Mouse (Mus musculus): Measurements from ENCODE around the gene Ccdc191.

The Ccdc191 gene

DNA sequence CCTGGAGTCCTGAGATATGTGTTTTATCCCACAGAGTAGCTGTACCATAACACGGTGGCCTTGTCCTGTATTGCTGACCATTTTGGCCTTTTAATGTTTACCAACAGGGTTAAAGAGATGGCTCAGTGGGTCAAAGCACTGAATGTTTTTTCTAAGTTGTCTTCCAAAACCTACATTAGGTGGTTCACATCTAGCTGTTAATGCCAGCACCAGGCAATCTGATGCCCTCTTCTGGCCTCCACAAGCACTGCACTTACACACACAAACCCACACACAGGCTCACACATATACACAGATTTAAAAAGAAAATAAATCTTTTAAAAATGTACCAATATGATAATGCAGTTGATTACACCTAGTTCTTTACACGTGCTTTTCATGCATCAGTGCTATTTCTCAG, 19.3 kb downstream of the Ccdc191 start:
- H3K36me3 ChIP-seq (ENCODE audit: control insufficient read depth, insufficient read depth, low read length, poor library complexity, severe bottlenecking), result 0 out of 2 replicates have a peak, but pooled peaks cover 3% of the 10 kb centered on the region
- DNase-seq (ENCODE audit: low read depth, low spot score), result peak; percentile 40
- no peaks in the 10 kb centered on the region for H3K27me3 ChIP-seq (ENCODE audit: control insufficient read depth, insufficient read depth, low read length, poor library complexity, severe bottlenecking)

DNA sequence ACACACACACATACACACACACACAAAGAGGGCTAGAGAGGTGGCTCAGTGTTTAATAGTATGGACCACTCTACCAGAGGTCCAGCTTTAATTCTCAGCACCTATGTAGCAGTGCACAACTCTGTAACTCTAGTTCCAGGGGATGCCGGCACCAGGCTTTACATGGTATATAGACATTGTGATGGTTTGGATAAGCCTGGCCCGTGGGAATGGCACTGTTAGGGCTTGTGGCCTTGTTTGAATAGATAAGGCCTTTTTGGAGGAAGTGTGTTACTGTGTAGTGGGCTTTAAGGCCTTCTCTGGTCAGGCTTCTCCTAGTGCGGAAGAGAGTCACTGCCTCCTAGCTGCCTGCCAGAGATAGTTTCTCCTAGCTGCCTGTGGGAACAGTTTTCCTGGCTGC, 29.3 kb downstream of the Ccdc191 start:
- Histone ChIP-seq H3K27me3 (ENCODE audit: control insufficient read depth, insufficient read depth, low read length, poor library complexity, severe bottlenecking) (no peaks in the 10 kb centered on the region), H3K36me3 (ENCODE audit: control insufficient read depth, insufficient read depth, low read length, poor library complexity, severe bottlenecking) (0 out of 2 replicates have a peak, but pooled peaks cover 1% of the 10 kb centered on the region)
- DNase-seq (ENCODE audit: low read depth, low spot score), result no peak

DNA sequence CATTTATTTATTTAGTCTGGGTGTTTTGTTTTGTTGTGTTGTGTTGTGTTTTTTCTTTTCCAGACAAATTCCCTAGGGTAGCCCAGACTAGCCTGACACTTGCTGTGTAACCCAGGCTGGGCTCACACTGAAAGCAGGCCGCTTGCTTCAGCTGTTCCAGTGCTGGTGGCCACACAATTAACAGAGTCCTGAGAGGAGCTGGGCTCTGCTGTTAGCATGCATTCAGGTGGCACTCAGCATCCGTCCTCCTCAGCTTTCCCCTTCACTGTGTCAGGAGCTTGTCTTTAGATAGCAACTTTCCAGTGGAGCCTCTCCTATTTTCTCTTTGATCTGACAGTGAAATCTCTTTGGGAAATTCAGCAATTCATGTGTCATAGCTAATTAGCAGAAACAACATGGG, 32.4 kb downstream of the Ccdc191 start:
- no peaks in the 10 kb centered on the region for H3K36me3 ChIP-seq (ENCODE audit: control insufficient read depth, insufficient read depth, low read length, poor library complexity, severe bottlenecking)
- no peak for DNase-seq (ENCODE audit: low read depth, low spot score)
- H3K27me3 ChIP-seq (ENCODE audit: control insufficient read depth, insufficient read depth, low read length, poor library complexity, severe bottlenecking), result no peaks in the 10 kb centered on the region

DNA sequence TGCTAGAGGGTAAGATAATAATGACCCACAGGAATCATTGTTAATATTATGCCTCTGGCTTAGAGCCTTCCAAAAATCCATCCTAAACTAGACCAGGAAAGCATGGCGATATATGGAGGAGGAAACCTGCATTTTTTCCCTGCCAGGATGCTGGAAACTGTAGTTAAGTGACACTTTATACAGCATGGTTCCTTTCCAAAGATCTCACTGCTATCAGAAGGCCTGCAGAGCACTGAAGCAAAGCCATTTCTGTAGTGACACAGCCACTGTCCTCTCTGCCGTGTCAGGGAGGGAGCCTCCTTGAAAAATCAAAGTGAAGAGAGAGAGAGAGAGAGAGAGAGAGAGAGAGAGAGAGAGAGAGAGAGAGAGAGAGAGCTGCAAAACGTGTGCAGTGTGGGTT, 33.0 kb downstream of the Ccdc191 start:
- DNase-seq (ENCODE audit: low read depth, low spot score), result no peak
- no peaks in the 10 kb centered on the region for H3K27me3 ChIP-seq (ENCODE audit: control insufficient read depth, insufficient read depth, low read length, poor library complexity, severe bottlenecking)
- H3K36me3 ChIP-seq (ENCODE audit: control insufficient read depth, insufficient read depth, low read length, poor library complexity, severe bottlenecking), result no peaks in the 10 kb centered on the region

DNA sequence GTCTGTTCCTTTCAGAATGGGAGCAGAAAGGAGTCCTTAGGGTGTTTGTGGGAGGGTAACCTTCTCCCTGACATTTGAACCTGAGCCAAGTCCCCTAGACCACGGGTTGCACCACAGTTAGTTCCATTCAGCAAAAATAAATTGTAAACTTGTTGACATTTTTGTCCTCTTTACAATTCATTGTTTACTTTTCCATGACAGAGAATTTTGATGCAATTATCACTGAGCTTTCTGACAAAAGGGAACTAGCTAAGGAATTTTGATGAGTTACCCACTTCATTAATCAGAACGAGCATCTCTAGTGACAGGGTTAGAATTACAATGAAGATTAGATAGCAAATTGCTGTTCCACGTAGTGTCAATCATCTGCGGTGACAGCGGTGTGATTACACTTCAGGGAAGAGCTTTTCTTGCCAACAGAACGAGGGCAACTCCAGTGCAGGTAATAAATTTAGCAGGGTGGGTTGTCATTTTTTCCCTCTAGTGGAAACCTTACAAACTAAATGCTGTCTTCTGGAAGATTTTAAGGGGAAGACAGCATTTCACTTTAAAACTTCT, 35.5 kb downstream of the Ccdc191 start:
- Histone ChIP-seq H3K27me3 (ENCODE audit: control insufficient read depth, insufficient read depth, low read length, poor library complexity, severe bottlenecking) (no peaks in the 10 kb centered on the region; the same call in 1 of the 2 replicates), H3K36me3 (ENCODE audit: control insufficient read depth, insufficient read depth, low read length, poor library complexity, severe bottlenecking) (no peaks in the 10 kb centered on the region)
- DNase-seq (ENCODE audit: low read depth, low spot score), result no peak

DNA sequence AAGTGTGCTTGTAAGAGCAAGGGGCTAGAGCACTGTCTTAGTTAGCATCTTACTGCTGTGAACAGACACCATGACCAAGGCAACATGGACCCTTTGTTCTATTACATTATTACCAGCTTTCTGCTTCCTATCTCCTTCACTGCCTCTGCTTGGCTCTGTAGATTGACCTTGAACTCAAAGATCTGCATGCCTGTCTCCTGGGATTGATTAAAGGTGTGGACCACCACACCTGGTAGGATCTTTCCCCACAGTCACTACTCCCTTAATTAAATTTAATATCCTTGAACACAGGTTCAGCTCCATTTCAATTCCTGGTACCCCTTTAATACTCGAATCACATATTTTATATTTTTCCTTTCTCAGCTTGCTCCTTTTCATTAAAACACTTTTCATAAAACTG, 36.2 kb downstream of the Ccdc191 start:
- no peaks in the 10 kb centered on the region for H3K36me3 ChIP-seq (ENCODE audit: control insufficient read depth, insufficient read depth, low read length, poor library complexity, severe bottlenecking)
- H3K27me3 ChIP-seq (ENCODE audit: control insufficient read depth, insufficient read depth, low read length, poor library complexity, severe bottlenecking), result no peaks in the 10 kb centered on the region; the same call in 1 of the 2 replicates
- DNase-seq (ENCODE audit: low read depth, low spot score), result no peak

DNA sequence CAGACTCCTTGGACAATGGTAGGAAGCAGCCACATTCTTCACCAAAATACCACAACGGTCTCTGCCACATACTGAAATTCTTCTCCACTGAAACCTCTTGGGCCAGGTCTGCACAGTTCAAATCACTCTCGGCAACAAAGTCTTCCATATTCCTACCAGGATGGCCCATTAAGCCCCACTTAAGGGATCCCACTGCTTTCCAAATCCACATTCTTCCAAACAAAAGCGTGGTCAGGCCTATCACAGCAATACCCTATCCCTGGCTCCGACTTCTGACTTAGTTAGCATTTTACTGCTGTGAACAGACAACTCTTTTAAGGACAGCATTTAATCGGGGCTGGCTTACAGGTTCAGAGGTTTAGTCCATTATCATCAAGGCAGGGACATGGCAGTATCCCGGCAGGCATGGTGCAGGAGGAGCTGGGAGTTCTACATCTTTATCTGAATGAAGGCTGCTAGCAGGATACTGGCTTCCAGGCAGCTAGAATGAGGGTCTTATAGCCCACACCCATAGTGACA, 36.8 kb downstream of the Ccdc191 start, which contains the start of gene Qtrt2:
Gene Qtrt2, minus strand, starts transcription at position 469 of the 519 bp plus-strand sequence.
- no peaks in the 10 kb centered on the region; the same call in 1 of the 2 replicates for H3K27me3 ChIP-seq (ENCODE audit: control insufficient read depth, insufficient read depth, low read length, poor library complexity, severe bottlenecking)
- no peak for DNase-seq (ENCODE audit: low read depth, low spot score)

DNA sequence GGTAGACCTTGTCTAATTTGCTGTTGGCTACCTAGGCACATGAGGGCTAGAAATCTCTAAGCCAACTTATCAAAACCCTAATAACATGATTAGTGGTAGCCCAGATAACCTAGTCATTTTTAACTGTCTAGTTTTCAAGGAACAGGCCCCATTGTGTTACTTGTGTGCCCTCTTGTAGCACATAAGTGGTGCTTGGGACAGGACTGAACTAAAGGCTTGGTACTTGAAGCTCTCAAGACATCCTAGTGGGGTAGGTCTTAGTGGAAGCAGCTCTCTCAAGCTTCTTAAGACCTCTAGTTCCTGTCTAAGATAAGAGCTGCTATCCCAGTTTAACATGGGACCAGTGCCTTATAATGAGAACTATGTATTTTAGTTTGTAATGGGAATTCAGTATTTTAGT, 41.0 kb downstream of the Ccdc191 start:
- no peak for DNase-seq (ENCODE audit: low read depth, low spot score)
- Histone ChIP-seq H3K27me3 (ENCODE audit: control insufficient read depth, insufficient read depth, low read length, poor library complexity, severe bottlenecking) (no peaks in the 10 kb centered on the region; the same call in 1 of the 2 replicates), H3K36me3 (ENCODE audit: control insufficient read depth, insufficient read depth, low read length, poor library complexity, severe bottlenecking) (no peaks in the 10 kb centered on the region)

More for the DNA sequence above, 36.8 kb downstream of the Ccdc191 start, which contains the start of gene Qtrt2:
- no peaks in the 10 kb centered on the region for H3K36me3 ChIP-seq (ENCODE audit: control insufficient read depth, insufficient read depth, low read length, poor library complexity, severe bottlenecking)

DNA sequence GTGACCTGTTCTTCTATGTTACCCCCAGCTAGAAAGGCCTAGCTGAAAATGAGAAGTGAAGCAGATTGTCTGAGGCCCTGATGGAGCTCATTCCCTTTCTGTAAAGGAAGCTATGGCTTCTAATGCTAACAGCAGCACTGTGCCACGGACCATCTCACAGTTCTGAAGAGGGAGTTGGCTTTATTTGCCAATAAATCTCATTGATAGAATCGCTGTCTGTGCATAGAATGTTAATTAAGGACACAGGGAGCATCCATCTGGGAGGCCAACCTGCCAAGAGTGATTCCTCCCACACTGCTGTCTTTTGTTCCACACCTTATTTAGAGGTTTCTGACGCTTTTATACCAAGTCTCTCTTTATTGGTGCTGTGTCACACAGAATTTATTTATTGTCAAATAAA, 41.9 kb downstream of the Ccdc191 start:
- Histone ChIP-seq H3K27me3 (ENCODE audit: control insufficient read depth, insufficient read depth, low read length, poor library complexity, severe bottlenecking) (no peaks in the 10 kb centered on the region; the same call in 1 of the 2 replicates), H3K36me3 (ENCODE audit: control insufficient read depth, insufficient read depth, low read length, poor library complexity, severe bottlenecking) (no peaks in the 10 kb centered on the region)
- no peak for DNase-seq (ENCODE audit: low read depth, low spot score)

DNA sequence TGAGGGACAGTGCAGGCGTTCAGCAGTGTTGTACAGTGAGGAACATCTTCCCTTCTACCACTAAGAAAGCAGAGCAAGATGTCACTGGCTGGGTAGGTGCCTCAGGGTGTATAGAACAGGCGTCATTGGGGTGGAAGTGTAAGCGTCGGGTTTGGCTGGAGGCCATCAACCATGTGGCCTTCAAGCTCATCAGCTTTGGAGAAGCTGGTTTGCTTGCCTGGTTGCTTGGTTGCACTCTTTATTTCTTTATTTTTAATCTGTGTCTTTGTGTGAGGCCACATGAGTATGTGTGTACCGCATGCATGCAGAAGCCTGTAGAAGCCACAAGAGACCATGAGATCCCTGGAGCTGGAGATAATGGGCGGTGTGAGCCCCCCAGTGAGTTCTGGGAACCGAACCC, 42.7 kb downstream of the Ccdc191 start:
- DNase-seq (ENCODE audit: low read depth, low spot score), result no peak
- no peaks in the 10 kb centered on the region; the same call in 1 of the 2 replicates for H3K27me3 ChIP-seq (ENCODE audit: control insufficient read depth, insufficient read depth, low read length, poor library complexity, severe bottlenecking)

DNA sequence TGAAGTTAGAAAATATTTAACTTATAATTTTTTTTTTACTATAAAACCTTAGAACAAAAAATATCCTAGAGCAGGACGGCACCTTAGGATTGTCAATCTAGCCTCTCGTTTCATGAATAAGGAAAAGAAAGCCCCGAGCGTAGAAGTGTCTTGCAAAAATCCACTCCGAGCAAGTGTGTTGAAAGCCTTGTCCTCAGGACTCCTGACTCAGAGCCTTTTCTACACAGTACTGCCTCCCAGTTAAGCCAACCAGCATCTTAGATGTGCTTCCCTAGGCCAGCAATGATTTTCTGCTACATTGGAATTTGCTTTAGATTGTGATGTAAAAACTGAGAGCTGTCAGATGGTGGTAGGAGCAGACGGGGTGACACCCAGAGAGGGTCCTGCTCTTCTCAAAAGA, 43.4 kb downstream of the Ccdc191 start:
- Histone ChIP-seq H3K36me3 (ENCODE audit: control insufficient read depth, insufficient read depth, low read length, poor library complexity, severe bottlenecking) (no peaks in the 10 kb centered on the region), H3K27me3 (ENCODE audit: control insufficient read depth, insufficient read depth, low read length, poor library complexity, severe bottlenecking) (no peaks in the 10 kb centered on the region; the same call in 1 of the 2 replicates)
- no peak for DNase-seq (ENCODE audit: low read depth, low spot score)

More for the DNA sequence above, 42.7 kb downstream of the Ccdc191 start:
- no peaks in the 10 kb centered on the region for H3K36me3 ChIP-seq (ENCODE audit: control insufficient read depth, insufficient read depth, low read length, poor library complexity, severe bottlenecking)

DNA sequence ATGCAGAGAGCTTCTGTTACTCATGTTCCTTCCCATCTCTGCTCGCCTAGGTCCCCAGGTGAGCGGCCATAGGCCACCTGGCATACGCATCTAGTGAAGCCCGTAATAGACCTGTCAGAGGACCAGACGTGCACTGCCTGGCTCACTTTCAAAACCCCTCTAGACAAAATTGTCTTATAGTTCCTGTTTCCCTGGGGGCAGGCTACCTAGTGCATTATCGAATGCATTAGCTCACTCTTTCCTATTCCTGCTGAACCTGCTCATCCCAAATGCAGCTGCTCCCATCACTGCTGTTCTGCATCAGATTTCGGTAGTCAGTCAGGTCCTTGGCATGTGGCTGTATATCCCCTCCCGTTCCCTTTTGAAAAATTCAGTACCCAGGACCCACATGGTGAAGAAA, 45.3 kb downstream of the Ccdc191 start:
- Histone ChIP-seq H3K27me3 (ENCODE audit: control insufficient read depth, insufficient read depth, low read length, poor library complexity, severe bottlenecking) (no peaks in the 10 kb centered on the region; the same call in 1 of the 2 replicates), H3K36me3 (ENCODE audit: control insufficient read depth, insufficient read depth, low read length, poor library complexity, severe bottlenecking) (no peaks in the 10 kb centered on the region)
- no peak for DNase-seq (ENCODE audit: low read depth, low spot score)

DNA sequence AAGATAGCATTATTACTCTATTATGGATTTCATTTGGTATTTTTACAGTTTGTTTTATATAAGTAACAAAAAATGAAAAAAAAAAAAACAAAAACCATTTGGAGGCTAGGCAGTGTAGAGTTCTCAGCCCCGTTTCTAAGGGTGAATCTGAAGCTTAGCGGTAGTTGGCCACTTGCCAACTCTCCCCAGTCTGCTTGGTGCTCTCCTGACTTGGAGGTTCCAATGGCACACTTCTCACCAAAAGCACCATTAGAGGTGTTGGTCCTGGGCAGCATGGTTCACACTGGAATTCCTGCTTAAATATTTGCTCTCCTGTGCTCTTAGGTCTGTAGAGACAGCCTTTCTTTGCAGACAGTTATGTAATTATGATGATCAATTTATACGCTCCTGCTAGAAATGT, 45.8 kb downstream of the Ccdc191 start:
- DNase-seq (ENCODE audit: low read depth, low spot score), result no peak
- Histone ChIP-seq H3K36me3 (ENCODE audit: control insufficient read depth, insufficient read depth, low read length, poor library complexity, severe bottlenecking) (no peaks in the 10 kb centered on the region), H3K27me3 (ENCODE audit: control insufficient read depth, insufficient read depth, low read length, poor library complexity, severe bottlenecking) (no peaks in the 10 kb centered on the region)

DNA sequence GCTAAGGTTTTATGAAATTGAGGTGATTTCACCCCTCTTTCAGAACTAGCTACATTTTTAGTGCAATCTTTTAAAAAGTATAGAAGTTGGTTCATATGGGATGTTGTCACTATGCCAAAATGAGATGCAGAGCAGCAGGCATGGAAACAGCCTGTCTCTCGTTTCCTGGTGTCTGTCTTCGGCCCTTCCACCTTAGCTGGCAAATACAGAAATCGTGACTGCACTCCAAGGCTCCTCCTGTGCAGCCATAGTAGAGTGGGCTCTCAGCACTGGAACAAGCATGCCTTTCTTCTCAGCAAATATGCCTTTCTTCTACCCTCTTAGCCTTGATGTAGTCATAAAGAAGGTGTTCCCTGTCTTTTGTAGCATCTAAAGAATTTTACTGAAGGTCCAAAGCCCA, 46.3 kb downstream of the Ccdc191 start:
- Histone ChIP-seq H3K27me3 (ENCODE audit: control insufficient read depth, insufficient read depth, low read length, poor library complexity, severe bottlenecking) (no peaks in the 10 kb centered on the region), H3K36me3 (ENCODE audit: control insufficient read depth, insufficient read depth, low read length, poor library complexity, severe bottlenecking) (no peaks in the 10 kb centered on the region)
- DNase-seq (ENCODE audit: low read depth, low spot score), result no peak

DNA sequence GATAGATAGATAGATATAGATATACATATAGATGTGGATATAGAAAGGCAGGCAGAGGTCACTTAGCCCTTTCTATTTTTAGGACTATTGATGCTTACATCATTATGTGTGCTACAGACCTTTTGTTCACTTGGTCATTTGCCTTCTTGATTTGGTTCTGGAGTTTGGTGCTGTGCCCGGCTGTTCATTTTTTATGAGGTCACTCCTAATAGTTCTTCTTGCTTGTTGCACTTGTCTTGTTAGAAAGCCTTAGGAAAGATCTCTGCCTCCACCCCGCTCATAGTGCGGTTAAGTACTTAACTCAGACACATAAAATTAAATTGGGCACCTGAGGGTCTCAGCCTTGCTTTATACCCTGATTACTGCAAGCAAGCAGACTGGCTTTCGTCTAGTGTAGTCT, 51.2 kb downstream of the Ccdc191 start:
- no peak for DNase-seq (ENCODE audit: low read depth, low spot score)
- Histone ChIP-seq H3K27me3 (ENCODE audit: control insufficient read depth, insufficient read depth, low read length, poor library complexity, severe bottlenecking) (no peaks in the 10 kb centered on the region), H3K36me3 (ENCODE audit: control insufficient read depth, insufficient read depth, low read length, poor library complexity, severe bottlenecking) (no peaks in the 10 kb centered on the region)

DNA sequence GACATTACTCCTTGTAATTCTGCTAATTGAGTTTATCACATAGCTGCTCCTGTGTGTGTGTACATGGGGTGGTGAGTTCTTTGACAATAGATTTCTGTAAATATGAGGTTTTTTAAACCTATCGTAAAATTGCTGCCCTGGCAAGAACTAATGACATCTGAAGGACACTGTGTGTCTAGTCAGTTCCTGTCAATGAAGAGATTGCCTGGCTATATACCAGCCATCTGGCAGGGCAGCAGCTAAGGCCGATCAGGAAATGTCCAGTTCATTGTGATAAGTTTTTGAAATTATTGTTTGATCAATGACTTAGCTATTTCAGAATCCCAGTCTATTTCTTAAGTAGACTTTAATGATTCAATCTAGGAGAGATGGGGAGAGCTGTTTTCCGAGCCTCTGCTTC, 55.8 kb downstream of the Ccdc191 start:
- Histone ChIP-seq H3K27me3 (ENCODE audit: control insufficient read depth, insufficient read depth, low read length, poor library complexity, severe bottlenecking) (no peaks in the 10 kb centered on the region), H3K36me3 (ENCODE audit: control insufficient read depth, insufficient read depth, low read length, poor library complexity, severe bottlenecking) (no peaks in the 10 kb centered on the region)
- DNase-seq (ENCODE audit: low read depth, low spot score), result no peak
